In the genomic region with DNA sequence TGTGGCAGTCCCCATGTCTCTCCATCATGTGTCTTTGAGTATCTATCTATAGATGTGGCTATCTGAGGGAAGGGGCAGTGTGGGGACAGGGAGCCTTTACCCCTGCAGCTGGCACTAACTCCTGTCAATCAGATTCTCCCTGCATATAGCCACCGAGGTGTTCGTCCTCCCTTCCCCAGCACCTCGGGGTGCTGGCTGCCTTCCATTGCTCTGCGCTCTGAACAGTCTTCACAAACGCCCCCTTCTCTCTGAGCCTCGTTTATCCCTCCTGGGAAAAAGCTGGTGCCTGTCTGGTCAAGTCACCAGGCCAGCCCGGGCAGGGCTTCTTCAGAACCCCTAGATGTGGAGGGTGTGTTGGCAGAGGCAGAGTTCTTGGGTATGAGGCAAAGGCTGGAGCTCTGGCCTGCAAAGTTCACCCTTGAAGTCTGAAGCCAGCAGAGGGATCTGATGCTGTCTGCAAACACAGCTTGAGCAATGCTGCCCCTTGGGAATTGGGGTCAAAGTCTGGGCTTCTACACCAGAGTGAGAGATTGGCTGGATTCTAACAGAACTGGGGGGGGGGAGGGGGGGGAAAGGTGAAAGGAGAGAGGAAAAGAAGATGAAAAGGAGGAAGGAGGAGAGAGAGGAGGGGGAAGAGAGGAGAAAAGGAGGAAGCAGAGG, we compare ENCODE assay signal across 11 mouse cellular contexts.
DNase-seq lines count a peak whose midpoint lies in the region; ATAC-seq lines count a peak whose summit lies in the region.
"Had no signal": no experiment of that assay in that cellular context is flagged by ENCODE, and none has a peak within 500 bp of the region (broad histone marks: within the 10 kb centered on the region; RNA-seq: fewer than 3 reads in every experiment).

No protein-coding gene starts in this region.

- H3K27me3 ChIP-seq in midbrain, embryonic 14.5 days (ENCODE audit: control insufficient read depth, insufficient read depth, low read length) = no peaks in the 10 kb centered on the region
- H3K27me3 ChIP-seq in midbrain, embryonic 13.5 days = no peaks in the 10 kb centered on the region
- H3K27me3 ChIP-seq: embryonic facial prominence, embryonic 13.5 days had no signal

- H3K36me3 ChIP-seq in midbrain, embryonic 14.5 days (ENCODE audit: control insufficient read depth, insufficient read depth, low read length) = no peaks in the 10 kb centered on the region
- H3K36me3 ChIP-seq in midbrain, embryonic 13.5 days = no peaks in the 10 kb centered on the region
- H3K36me3 ChIP-seq: embryonic facial prominence, embryonic 13.5 days had no signal

- no peak overlapping the region for H3K4me2 ChIP-seq in midbrain, embryonic 14.5 days (ENCODE audit: low read length)
- H3K4me2 ChIP-seq in midbrain, embryonic 13.5 days (replicated peaks) = no peak overlapping the region
- H3K4me2 ChIP-seq: embryonic facial prominence, embryonic 13.5 days had no signal

- H3K9me3 ChIP-seq in midbrain, embryonic 14.5 days (ENCODE audit: control insufficient read depth, low read length) = no peaks in the 10 kb centered on the region
- no peaks in the 10 kb centered on the region for H3K9me3 ChIP-seq in midbrain, embryonic 13.5 days
- H3K9me3 ChIP-seq: embryonic facial prominence, embryonic 13.5 days had no signal

- H3K27ac ChIP-seq in midbrain, embryonic 14.5 days (replicated peaks; ENCODE audit: low read depth, low read length) = no peak overlapping the region
- H3K27ac ChIP-seq in midbrain, embryonic 13.5 days = no peak overlapping the region
- H3K27ac ChIP-seq: embryonic facial prominence, embryonic 13.5 days had no signal

- ATAC-seq in midbrain, embryonic 14.5 days (ENCODE audit: low FRiP score, low TSS enrichment) = no peak
- ATAC-seq in midbrain, embryonic 13.5 days = no peak
- ATAC-seq in erythroblast, adult 5-6 weeks (replicated peaks; ENCODE audit: low FRiP score, poor library complexity, severe bottlenecking) = no peak
- ATAC-seq: Patski had no signal

- no peak overlapping the region for H3K4me3 ChIP-seq in midbrain, embryonic 14.5 days (replicated peaks; ENCODE audit: low read depth, low read length)
- no peak overlapping the region for H3K4me3 ChIP-seq in midbrain, embryonic 13.5 days (replicated peaks)
- H3K4me3 ChIP-seq: embryonic facial prominence, embryonic 13.5 days had no signal

- no peak overlapping the region for H3K9ac ChIP-seq in midbrain, embryonic 14.5 days (replicated peaks; ENCODE audit: low read length)
- H3K9ac ChIP-seq in midbrain, embryonic 13.5 days (replicated peaks) = no peak overlapping the region
- H3K9ac ChIP-seq: embryonic facial prominence, embryonic 13.5 days had no signal

- WGBS in midbrain, embryonic 14.5 days = 71% methylated on average over 7 of the region's 7 CpGs
- WGBS in midbrain, embryonic 13.5 days = 71% methylated on average over 7 of the region's 7 CpGs

- peak; percentile 25 for DNase-seq in embryo, embryonic 11 days
- no peak for DNase-seq in embryo, embryonic 10.5 days (ENCODE audit: low spot score)
- peak; percentile 31 for DNase-seq in midbrain, embryonic 14.5 days
- peak; percentile 66 for DNase-seq in kidney, postnatal 10 days
- DNase-seq in urinary bladder, postnatal 10 days (ENCODE audit: low spot score) = no peak
- no peak for DNase-seq in cerebellum, adult 8-10 months
- DNase-seq: left cerebral cortex, postnatal 4 days had no signal

- H3K4me1 ChIP-seq in midbrain, embryonic 14.5 days (ENCODE audit: control insufficient read depth, insufficient read depth, low read length) = no peaks in the 10 kb centered on the region
- H3K4me1 ChIP-seq in midbrain, embryonic 13.5 days (replicated peaks) = 0 out of 2 replicates have a peak, but pooled peaks cover 4% of the 10 kb centered on the region
- H3K4me1 ChIP-seq: embryonic facial prominence, embryonic 13.5 days had no signal

Comparison
In these comparisons a context has a peak if more than half of its experiments do, and no peak if none do; other contexts are left out.
1. DNase-seq: peak in embryo, embryonic 11 days (single experiment), midbrain, embryonic 14.5 days (single experiment) and kidney, postnatal 10 days (single experiment); none in embryo, embryonic 10.5 days (single experiment), urinary bladder, postnatal 10 days (single experiment) and cerebellum, adult 8-10 months (single experiment).